Mouse (Mus musculus): ENCODE measurements around the gene Bhlhe40.
A peak's percentile ranks its signal among the peaks of the same experiment; 100 is the strongest.

Bhlhe40 gene

DNA sequence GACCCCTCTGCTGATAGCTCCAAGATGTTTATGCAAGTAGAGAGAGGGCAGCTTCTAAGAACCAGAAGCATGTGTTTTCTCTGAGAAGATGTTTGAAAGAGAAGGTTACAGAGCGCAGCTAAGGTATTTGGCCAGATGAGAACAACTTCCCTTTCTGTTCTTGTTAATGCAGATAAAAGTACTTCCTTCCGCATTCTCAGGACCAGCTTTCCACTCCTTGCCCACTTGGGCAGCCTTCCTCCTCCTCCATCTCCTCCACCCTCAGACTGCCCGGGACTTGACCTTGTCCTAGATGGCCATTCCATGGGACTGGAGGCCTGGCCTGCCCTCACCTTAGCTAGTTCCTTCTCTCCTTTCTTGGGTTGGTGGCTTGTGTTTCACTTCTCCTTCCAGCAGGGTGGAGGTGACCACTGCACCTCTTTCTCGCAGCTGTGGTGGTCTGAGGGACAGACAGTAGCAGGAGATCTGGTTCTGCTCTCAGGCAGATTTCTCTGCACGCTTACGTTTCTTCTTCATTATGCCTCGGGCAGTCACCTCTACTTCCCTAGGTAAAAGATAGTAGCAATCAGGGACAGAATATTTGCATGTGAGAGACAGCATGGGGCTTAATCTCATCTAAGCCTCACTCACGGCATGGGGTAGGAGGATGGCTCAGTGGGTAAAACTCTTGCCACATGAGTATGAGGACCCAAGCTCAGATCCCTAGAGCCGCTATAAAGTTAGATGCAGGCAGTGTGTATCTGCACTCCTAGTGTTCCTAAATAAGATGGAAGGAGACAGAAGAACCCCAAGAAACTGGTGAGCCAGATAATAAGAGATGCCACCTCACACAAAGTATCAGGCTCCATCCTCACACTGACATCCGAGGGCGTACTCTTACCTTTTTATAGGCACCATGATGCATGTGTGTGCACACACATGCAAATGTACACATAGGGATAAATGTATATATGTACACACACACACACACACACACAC lies 35.7 kb downstream of the Bhlhe40 start:
- no peak for DNase-seq

DNA sequence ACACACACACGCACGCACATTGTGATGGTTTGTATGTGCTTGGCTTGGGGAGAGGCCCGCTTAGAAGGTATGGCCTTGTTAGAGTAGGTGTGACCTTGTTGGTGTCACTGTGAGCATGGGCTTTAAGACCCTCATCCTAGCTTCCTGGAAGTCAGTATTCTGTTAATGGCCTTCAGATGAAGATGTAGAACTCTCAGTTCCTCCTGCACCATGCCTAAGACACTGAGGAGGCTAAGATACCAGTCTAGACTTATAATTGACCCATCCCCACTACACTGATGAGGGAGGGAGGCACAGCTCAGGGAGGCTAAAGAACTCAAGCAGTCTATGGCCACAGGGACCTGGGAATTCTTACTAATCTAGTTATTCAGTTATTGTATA lies 36.4 kb downstream of the Bhlhe40 start:
- no peak for DNase-seq

GRCm38 (mm10) chr6:108697345-108697744 lies 36.9 kb downstream of the Bhlhe40 start:
- no peak for DNase-seq

- no peak for DNase-seq
Observed at GRCm38 (mm10) chr6:108698343-108698870, 38.0 kb downstream of the Bhlhe40 start.

DNA sequence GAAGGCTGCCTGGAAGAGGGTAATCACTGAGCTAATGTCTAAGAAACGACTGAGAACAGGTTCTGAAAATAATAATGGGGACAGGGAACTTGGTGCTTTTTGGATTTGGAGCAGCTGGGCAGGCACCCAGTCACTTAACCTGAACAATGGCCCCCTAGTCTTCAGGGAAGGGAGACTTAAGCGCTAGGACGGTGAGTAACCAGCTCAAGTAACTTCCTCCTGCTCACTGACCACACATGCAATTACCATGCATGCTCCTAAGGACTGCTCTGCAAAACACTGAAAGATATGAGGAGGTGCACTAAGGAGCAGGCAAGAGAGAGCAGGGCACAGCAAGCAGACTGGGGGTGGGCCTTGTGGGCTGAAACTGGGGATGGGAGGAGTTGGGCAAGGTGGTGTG lies 39.2 kb downstream of the Bhlhe40 start:
- DNase-seq, result no peak

- no peak for DNase-seq
Observed at GRCm38 (mm10) chr6:108700638-108701343, 40.4 kb downstream of the Bhlhe40 start.

DNA sequence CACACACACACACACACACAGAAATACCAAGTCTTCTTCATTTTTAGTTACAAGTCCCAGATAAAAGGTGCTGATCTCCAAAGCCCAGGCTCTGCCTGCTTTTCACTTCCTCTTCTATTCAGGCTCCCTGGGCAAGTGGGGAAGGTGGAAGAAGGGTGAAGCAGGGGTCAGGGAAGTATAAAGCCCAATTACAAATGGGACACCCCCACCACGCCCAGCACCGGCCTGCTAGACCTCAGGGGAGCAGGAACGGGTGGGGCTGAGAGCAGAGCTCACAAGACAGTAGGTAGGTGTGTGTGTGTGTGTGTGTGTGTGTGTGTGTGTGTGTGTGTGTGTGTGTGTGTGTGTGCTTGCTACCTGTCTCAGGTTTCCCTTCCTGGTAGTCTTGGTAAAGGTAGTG lies 42.2 kb downstream of the Bhlhe40 start:
- DNase-seq, result no peak

DNA sequence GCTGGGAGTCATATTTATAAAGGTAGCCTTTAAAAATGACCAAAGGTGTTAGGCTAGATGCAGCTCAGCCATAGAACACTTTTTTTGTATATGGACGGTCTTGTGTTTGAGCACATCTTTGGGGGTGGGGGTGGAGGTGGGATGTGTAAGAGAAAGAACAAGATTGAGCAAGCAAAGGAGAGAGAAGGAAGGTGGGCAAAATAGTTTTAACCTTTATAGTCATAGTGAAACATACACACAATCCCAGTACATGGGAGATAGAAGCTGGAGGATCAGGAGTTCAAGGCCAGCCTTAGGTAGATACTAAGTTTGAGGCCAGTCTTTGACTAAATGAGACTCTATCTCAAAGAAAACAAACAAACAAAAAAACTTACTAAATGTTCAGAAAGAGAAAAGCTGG lies 42.7 kb downstream of the Bhlhe40 start:
- DNase-seq, result no peak

GRCm38 (mm10) chr6:108704316-108705080 lies 44.1 kb downstream of the Bhlhe40 start:
- DNase-seq, result no peak

DNA sequence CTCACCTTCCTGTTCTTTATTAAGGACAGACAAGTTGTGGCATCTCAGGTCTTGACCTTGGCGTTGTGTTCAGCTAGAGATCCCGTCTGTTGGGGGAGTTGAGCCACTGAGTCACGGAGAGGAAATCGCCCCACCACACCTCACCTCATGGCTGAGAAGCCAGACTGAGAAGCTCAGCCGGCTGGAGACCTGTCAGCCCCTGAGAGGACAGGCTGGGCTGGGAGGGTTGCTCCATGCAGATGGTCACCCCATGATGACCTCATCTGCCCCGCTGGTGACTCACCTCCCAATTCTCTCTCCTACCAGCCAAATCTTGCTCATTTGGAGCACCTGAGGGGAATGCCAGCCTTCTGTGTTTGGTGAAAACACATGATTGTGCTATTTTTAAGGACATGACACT lies 45.5 kb downstream of the Bhlhe40 start:
- DNase-seq, result no peak

DNA sequence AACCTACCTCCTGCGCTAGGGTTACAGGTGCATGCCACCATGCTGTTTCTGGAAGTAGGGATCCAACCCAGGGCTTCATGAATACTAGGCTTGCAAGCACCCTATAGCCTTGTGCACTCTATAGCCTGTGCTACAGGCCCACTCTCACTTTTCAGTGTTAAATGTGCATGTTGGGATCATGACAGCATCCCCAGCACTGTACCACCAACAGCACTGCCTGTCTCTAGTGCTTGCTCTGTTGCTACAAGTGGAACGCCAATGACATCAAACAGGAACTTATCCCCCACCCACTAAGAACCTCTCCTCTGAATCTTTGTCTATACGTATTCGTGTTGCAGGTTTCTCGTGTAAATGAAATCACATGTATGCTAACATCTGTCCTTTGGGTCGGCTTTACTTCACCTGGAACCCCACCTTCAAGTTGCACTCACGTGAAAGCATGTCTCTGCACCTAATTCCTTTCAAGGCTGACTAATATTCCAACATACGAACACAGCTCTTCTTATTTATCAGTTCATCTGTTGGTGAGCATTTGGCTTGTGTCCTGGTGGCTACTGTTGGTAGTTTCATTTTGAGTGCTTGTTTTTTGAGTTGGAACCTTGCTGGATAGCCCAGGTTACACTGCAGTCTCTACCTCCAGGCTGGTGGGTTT lies 46.7 kb downstream of the Bhlhe40 start:
- DNase-seq, result no peak

- DNase-seq, result no peak
Observed at GRCm38 (mm10) chr6:108709131-108709470, 48.7 kb downstream of the Bhlhe40 start.

- peak; percentile 88 to 95 for DNase-seq
Observed at GRCm38 (mm10) chr6:108709471-108710231, 49.2 kb downstream of the Bhlhe40 start.

GRCm38 (mm10) chr6:108710667-108711066 lies 50.2 kb downstream of the Bhlhe40 start:
- no peak for DNase-seq

GRCm38 (mm10) chr6:108711192-108711964 lies 50.9 kb downstream of the Bhlhe40 start:
- DNase-seq, result no peak

- no peak for DNase-seq
Observed at GRCm38 (mm10) chr6:108712148-108712547, 51.7 kb downstream of the Bhlhe40 start.

GRCm38 (mm10) chr6:108713175-108713974 lies 52.9 kb downstream of the Bhlhe40 start:
- peak in 1 of 2 experiments; percentile 42 for DNase-seq

Data from kidney, postnatal 25 days (tissue).